Comparison of ENCODE assay signal across 26 mouse cellular contexts in the genomic region with DNA sequence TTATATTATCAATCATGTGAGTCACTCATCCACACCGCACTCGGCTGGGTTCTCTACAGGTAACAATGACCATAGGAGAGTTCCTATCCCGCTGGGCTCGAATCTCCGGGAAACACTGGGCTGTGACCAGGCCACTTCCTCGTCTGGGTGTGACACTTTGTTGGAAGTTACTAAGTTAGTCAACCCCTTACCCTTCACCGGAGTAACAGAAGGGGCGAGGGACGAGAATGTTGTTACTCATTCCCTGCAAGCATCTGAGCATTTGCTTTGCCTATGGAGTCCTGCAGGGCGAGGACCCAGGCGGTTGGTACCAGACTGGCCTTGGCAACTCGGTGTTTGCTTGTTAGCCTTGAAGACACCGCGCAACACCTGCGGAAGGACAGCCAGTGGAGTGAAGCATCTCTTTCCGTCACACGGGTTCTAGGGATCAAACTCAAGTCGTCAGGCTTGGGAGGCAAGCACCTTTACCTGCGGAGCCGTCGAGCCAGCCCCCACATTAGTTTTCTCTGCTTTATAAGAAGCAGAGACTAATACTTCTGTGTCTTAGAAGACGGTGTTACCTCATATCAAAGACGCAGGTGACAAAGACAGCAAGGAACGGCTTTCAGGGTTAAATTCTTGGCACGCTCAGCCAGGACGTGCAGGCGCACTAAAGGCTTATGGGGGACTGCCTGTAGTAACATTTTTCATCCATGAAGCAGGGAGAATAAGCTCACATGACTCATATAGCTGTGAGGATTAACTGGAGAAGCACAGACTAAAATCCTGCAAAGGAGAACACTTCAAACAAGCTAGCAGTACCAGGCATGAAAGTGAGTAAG. TPM values are rescaled to one million over a fixed set of nuclear protein-coding genes. Genes with fewer than 3 reads are reported as not detected.
DNase-seq lines count a peak whose midpoint lies in the region; ATAC-seq lines count a peak whose summit lies in the region.
"Had no signal": no experiment of that assay in that cellular context is flagged by ENCODE, and none has a peak within 500 bp of the region (broad histone marks: within the 10 kb centered on the region; RNA-seq: fewer than 3 reads in every experiment).

No protein-coding gene starts in this region.

- H3K4me1 ChIP-seq in stomach, embryonic 15.5 days, result no peaks in the 10 kb centered on the region
- H3K4me1 ChIP-seq in forebrain, embryonic 10.5 days, result no peaks in the 10 kb centered on the region
- H3K4me1 ChIP-seq: embryonic facial prominence, embryonic 12.5 days had no signal

- no peaks in the 10 kb centered on the region for H3K36me3 ChIP-seq in stomach, embryonic 15.5 days
- no peaks in the 10 kb centered on the region for H3K36me3 ChIP-seq in forebrain, embryonic 10.5 days (replicated peaks)
- H3K36me3 ChIP-seq: embryonic facial prominence, embryonic 12.5 days had no signal

- no peaks in the 10 kb centered on the region for H3K27me3 ChIP-seq in stomach, embryonic 15.5 days (replicated peaks)
- no peaks in the 10 kb centered on the region for H3K27me3 ChIP-seq in forebrain, embryonic 10.5 days (ENCODE audit: poor library complexity, severe bottlenecking)
- H3K27me3 ChIP-seq: embryonic facial prominence, embryonic 12.5 days had no signal

- H3K27ac ChIP-seq in stomach, embryonic 15.5 days, result peak overlapping the region; percentile 40; the same call in 1 of the 2 replicates
- H3K27ac ChIP-seq in forebrain, embryonic 10.5 days, result no peak overlapping the region
- H3K27ac ChIP-seq: embryonic facial prominence, embryonic 12.5 days; gastrocnemius, adult 2 months; hindbrain, embryonic 14.5 days; hindbrain, postnatal 0 days had no signal

- no peak overlapping the region for H3K9ac ChIP-seq in stomach, embryonic 15.5 days
- H3K9ac ChIP-seq: embryonic facial prominence, embryonic 12.5 days; forebrain, postnatal 0 days; hindbrain, embryonic 14.5 days had no signal

- intact Hi-C loops in heart, postnatal 36 days (cut with DNase I), result no loop called here

- WGBS in stomach, embryonic 15.5 days, result 71% methylated on average over 27 of the region's 27 CpGs
- WGBS in forebrain, embryonic 10.5 days, result 90% methylated on average over 27 of the region's 27 CpGs

- no peak; the same call in 1 of the 2 replicates for ATAC-seq in stomach, embryonic 15.5 days (ENCODE audit: insufficient read depth, low FRiP score, low read depth)
- ATAC-seq: CD4-positive, CD25-positive, alpha-beta regulatory T cell, adult 4 months; forebrain, embryonic 14.5 days; forebrain, postnatal 0 days; hindbrain, postnatal 0 days; inflammation-experienced regulatory T-cells, adult 6 months; intestine, postnatal 0 days had no signal

- DNase-seq in adrenal gland, postnatal 14 days, result peak; percentile 23
- DNase-seq in adrenal gland, adult 18-20 months (ENCODE audit: low spot score in 2 of 2), result no peak
- peak; percentile 94 for DNase-seq in 3T3-L1 (ENCODE audit: low read depth, low spot score)
- DNase-seq in adipocyte (ENCODE audit: low spot score), result peak; percentile 94
- no peak for DNase-seq in cerebellum, adult 8-10 months
- DNase-seq in forebrain, embryonic 10.5 days (ENCODE audit: extremely low spot score, low spot score), result no peak
- DNase-seq in heart, postnatal 36 days, result no peak
- DNase-seq: adrenal gland, postnatal 25 days; cerebellum, adult 11-12 months; cerebellum, adult 9-10 months; cerebellum, postnatal 14 days; forebrain, postnatal 0 days; gastrocnemius, adult 2 months; gastrocnemius, postnatal 14 days; heart, adult 11 months; heart, postnatal 4 days; kidney, adult 2 months had no signal

- H3K9me3 ChIP-seq in stomach, embryonic 15.5 days, result no peaks in the 10 kb centered on the region
- H3K9me3 ChIP-seq in forebrain, embryonic 10.5 days, result no peaks in the 10 kb centered on the region
- H3K9me3 ChIP-seq: embryonic facial prominence, embryonic 12.5 days had no signal

- H3K4me3 ChIP-seq in stomach, embryonic 15.5 days (replicated peaks), result no peak overlapping the region
- H3K4me3 ChIP-seq in forebrain, embryonic 10.5 days, result no peak overlapping the region
- H3K4me3 ChIP-seq: embryonic facial prominence, embryonic 12.5 days; gastrocnemius, adult 2 months had no signal

- no peak overlapping the region for H3K4me2 ChIP-seq in stomach, embryonic 15.5 days
- H3K4me2 ChIP-seq: embryonic facial prominence, embryonic 12.5 days; heart, embryonic 11.5 days; hindbrain, embryonic 14.5 days had no signal

RNA-seq across cellular contexts. Expression of gene Cpm, which starts 10.0 kb away (rescaled TPM):
- 23.7 and 28.6 TPM in 2 replicates for total RNA-seq in adrenal gland, postnatal 14 days (2021)
- total RNA-seq in adrenal gland, adult 18-20 months (2021), result 10 to 100 TPM; 20.3 to 33.2 TPM
- polyA plus RNA-seq in stomach, embryonic 15.5 days (2015; fragmentation: Nextera tagmentation; extraction: Ambion mirVana), result 57.1 and 57.7 TPM in 2 replicates
- polyA plus RNA-seq in forebrain, embryonic 10.5 days (2016; fragmentation: Nextera tagmentation; extraction: Ambion mirVana), result 4.8 and 5.9 TPM in 2 replicates
- total RNA-seq in heart, postnatal 36 days (2021), result 1 to 10 TPM; 3.7 to 3.9 TPM

Comparison
In these comparisons a context has a peak if more than half of its experiments do, and no peak if none do; other contexts are left out.
1. DNase-seq: peak in adrenal gland, postnatal 14 days (single experiment), 3T3-L1 (single experiment) and adipocyte (single experiment); none in adrenal gland, adult 18-20 months (0 of 2), cerebellum, adult 8-10 months (single experiment), forebrain, embryonic 10.5 days (single experiment) and heart, postnatal 36 days (0 of 2).